Comparison of ENCODE assay signal across 8 mouse cellular contexts in the genomic region with DNA sequence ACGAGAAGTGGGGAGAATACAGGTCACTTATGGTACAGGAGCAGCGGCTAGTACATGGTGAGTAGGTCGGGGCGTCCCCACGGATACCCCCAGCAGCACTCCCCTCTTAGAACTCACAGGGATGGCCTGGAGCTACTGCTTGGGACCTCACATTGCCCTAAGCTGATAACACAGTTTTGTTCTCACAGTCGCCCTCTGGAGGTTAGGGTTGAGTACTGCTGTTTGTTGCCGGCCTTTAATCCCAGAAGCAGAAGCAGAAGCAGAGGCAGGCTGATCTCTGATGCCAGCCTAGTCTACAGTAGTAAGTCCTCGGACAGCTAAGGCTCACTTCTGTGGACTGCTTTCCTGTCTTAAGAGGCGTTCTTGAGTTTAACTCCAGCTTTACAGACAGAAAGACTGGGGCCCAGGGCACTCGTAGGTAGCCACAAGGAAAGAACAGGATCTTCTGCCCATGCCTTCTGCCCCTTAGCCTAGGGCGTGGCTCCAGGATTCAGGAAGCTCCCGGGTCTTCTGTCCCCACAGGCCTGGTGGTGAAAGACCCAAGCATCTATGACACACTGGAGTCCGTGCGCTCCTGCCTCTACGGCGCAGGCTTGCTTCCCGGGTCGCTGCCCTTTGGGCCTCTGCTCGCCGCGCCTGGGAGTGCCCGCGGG. TPM values are rescaled to one million over a fixed set of nuclear protein-coding genes. Genes with fewer than 3 reads are reported as not detected.
DNase-seq lines count a peak whose midpoint lies in the region; ATAC-seq and TF ChIP-seq lines count a peak whose summit lies in the region.

No protein-coding gene starts in this region.

- peak; percentile 23; the same call in 1 of the 2 replicates for TF ChIP-seq CTCF in spleen, adult 2 months (IDR thresholded peaks at IDR 0.05; ENCODE audit: extremely low read depth, insufficient read depth, insufficient read length, insufficient replicate concordance)
- peak; percentile 38; the same call in 1 of the 2 replicates for TF ChIP-seq CTCF in cortical plate, adult 2 months (IDR thresholded peaks at IDR 0.05; ENCODE audit: extremely low read depth, insufficient read depth, low read length)
- TF ChIP-seq CTCF in hindbrain, postnatal 0 days (IDR thresholded peaks at IDR 0.05; ENCODE audit: low read depth) = peak; percentile 51
- peak; percentile 58; the same call in 1 of the 2 replicates for TF ChIP-seq CTCF in small intestine, adult 2 months (IDR thresholded peaks at IDR 0.05; ENCODE audit: extremely low read depth, insufficient read length, insufficient replicate concordance, low read depth, low read length)

- no peaks in the 10 kb centered on the region; the same call in 1 of the 2 replicates for H3K4me1 ChIP-seq in spleen, adult 2 months (ENCODE audit: control insufficient read depth, insufficient read depth, insufficient read length)
- H3K4me1 ChIP-seq in cortical plate, adult 2 months (ENCODE audit: control insufficient read depth, insufficient read depth, low read length) = peaks cover 5% of the 10 kb centered on the region
- no peaks in the 10 kb centered on the region for H3K4me1 ChIP-seq in hindbrain, postnatal 0 days (ENCODE audit: insufficient read depth, low read length)
- peaks cover 77% of the 10 kb centered on the region for H3K4me1 ChIP-seq in lung, embryonic 15.5 days
- peaks cover 38% of the 10 kb centered on the region for H3K4me1 ChIP-seq in small intestine, adult 2 months (ENCODE audit: control insufficient read depth, insufficient read depth, insufficient read length, low read length)

- WGBS in spleen, adult 2 months = 86% methylated on average over 23 of the region's 23 CpGs
- WGBS in hindbrain, postnatal 0 days = 79% methylated on average over 23 of the region's 23 CpGs
- WGBS in lung, embryonic 15.5 days = 79% methylated on average over 23 of the region's 23 CpGs
- 85% methylated on average over 23 of the region's 23 CpGs for WGBS in small intestine, adult 2 months

- H3K4me3 ChIP-seq in spleen, adult 2 months (ENCODE audit: extremely low read depth, insufficient read depth, insufficient read length) = no peak overlapping the region
- no peak overlapping the region for H3K4me3 ChIP-seq in cortical plate, adult 2 months (ENCODE audit: insufficient read depth, low read length)
- peak overlapping the region; percentile 23 for H3K4me3 ChIP-seq in hindbrain, postnatal 0 days (ENCODE audit: low read length)
- H3K4me3 ChIP-seq in lung, embryonic 15.5 days = no peak overlapping the region
- peak overlapping the region; percentile 35 for H3K4me3 ChIP-seq in small intestine, adult 2 months (ENCODE audit: low read depth, low read length)

- peak overlapping the region; percentile 47 for H3K4me2 ChIP-seq in hindbrain, postnatal 0 days (ENCODE audit: low read depth, low read length)
- H3K4me2 ChIP-seq in lung, embryonic 15.5 days = peak overlapping the region; percentile 7; the same call in 1 of the 2 replicates

- no peaks in the 10 kb centered on the region; the same call in 1 of the 2 replicates for H3K36me3 ChIP-seq in spleen, adult 2 months (ENCODE audit: control insufficient read depth, insufficient read depth, low read length)
- no peaks in the 10 kb centered on the region for H3K36me3 ChIP-seq in hindbrain, postnatal 0 days (ENCODE audit: insufficient read depth, low read length)
- peaks cover 35% of the 10 kb centered on the region for H3K36me3 ChIP-seq in lung, embryonic 15.5 days
- H3K36me3 ChIP-seq in small intestine, adult 2 months (ENCODE audit: control insufficient read depth, insufficient read depth, low read length) = no peaks in the 10 kb centered on the region

- H3K9ac ChIP-seq in hindbrain, postnatal 0 days (replicated peaks; ENCODE audit: low read length) = 0 out of 2 replicates have a peak overlapping the region, but pooled peaks have one; percentile 5
- no peak overlapping the region for H3K9ac ChIP-seq in lung, embryonic 15.5 days

- H3K27me3 ChIP-seq in spleen, adult 2 months (ENCODE audit: control insufficient read depth, insufficient read depth, low read length) = no peaks in the 10 kb centered on the region
- H3K27me3 ChIP-seq in hindbrain, postnatal 0 days (ENCODE audit: insufficient read depth, low read length) = no peaks in the 10 kb centered on the region
- H3K27me3 ChIP-seq in lung, embryonic 15.5 days = no peaks in the 10 kb centered on the region
- H3K27me3 ChIP-seq in small intestine, adult 2 months (ENCODE audit: control insufficient read depth, insufficient read depth, low read length) = no peaks in the 10 kb centered on the region

- DNase-seq in spleen, adult 2 months (ENCODE audit: low read depth in 1 of 2, low spot score in 2 of 2) = peak in 1 of 2 experiments; percentile 54
- DNase-seq in spleen, adult 12 weeks (ENCODE audit: low spot score) = no peak
- DNase-seq in hindbrain, postnatal 0 days (ENCODE audit: low spot score) = no peak
- no peak for DNase-seq in urinary bladder, postnatal 10 days (ENCODE audit: low spot score)
- DNase-seq in right cerebral cortex, postnatal 14 days = no peak

- H3K27ac ChIP-seq in spleen, adult 2 months (ENCODE audit: insufficient read depth, low read length) = no peak overlapping the region
- H3K27ac ChIP-seq in cortical plate, adult 2 months (ENCODE audit: insufficient read depth, low read length) = no peak overlapping the region
- H3K27ac ChIP-seq in hindbrain, postnatal 0 days = no peak overlapping the region
- peak overlapping the region; percentile 94; the same call in 1 of the 2 replicates for H3K27ac ChIP-seq in lung, embryonic 15.5 days
- H3K27ac ChIP-seq in small intestine, adult 2 months (ENCODE audit: insufficient read depth, low read depth, low read length) = 0 out of 2 replicates have a peak overlapping the region, but pooled peaks have one; percentile 3

- ATAC-seq in hindbrain, postnatal 0 days = no peak
- no peak for ATAC-seq in lung, embryonic 15.5 days (ENCODE audit: borderline replicate concordance, extremely low read depth, low FRiP score, low TSS enrichment)

- no peak for TF ChIP-seq POLR2A in spleen, adult 2 months (IDR thresholded peaks at IDR 0.05; ENCODE audit: low read depth, low read length)
- no peak for TF ChIP-seq POLR2A in cortical plate, adult 2 months (IDR thresholded peaks at IDR 0.05; ENCODE audit: extremely low read depth, insufficient read depth, low read length)
- no peak for TF ChIP-seq POLR2A in small intestine, adult 2 months (IDR thresholded peaks at IDR 0.05; ENCODE audit: low read depth, low read length)

- no peaks in the 10 kb centered on the region for H3K9me3 ChIP-seq in hindbrain, postnatal 0 days (ENCODE audit: low read length)
- no peaks in the 10 kb centered on the region for H3K9me3 ChIP-seq in lung, embryonic 15.5 days

RNA-seq across cellular contexts. Expression of a gene that starts 7.1 kb away (rescaled TPM):
- polyA plus RNA-seq in spleen, adult 2 months (2012; rRNA removed) = 5.6 and 6.5 TPM in 2 replicates
- polyA plus RNA-seq in cortical plate, adult 2 months (2012; rRNA removed) = 39.7 and 41.0 TPM in 2 replicates
- total RNA-seq in hindbrain, postnatal 0 days (2014; rRNA removed) = 6.7 and 8.7 TPM in 2 replicates
- 1.5 and 1.6 TPM in 2 replicates for polyA plus RNA-seq in hindbrain, postnatal 0 days (2015; fragmentation: Nextera tagmentation; extraction: Ambion mirVana)
- 6.9 and 7.9 TPM in 2 replicates for polyA plus RNA-seq in lung, embryonic 15.5 days (2015; fragmentation: Nextera tagmentation; extraction: Ambion mirVana)
- 7.3 and 8.5 TPM in 2 replicates for polyA plus RNA-seq in small intestine, adult 2 months (2012; rRNA removed)

RNA-seq across cellular contexts. Expression of a gene that starts 22.9 kb away (rescaled TPM):
- 50.3 and 63.8 TPM in 2 replicates for polyA plus RNA-seq in spleen, adult 2 months (2012; rRNA removed)
- 76.6 and 103 TPM in 2 replicates for polyA plus RNA-seq in cortical plate, adult 2 months (2012; rRNA removed)
- total RNA-seq in hindbrain, postnatal 0 days (2014; rRNA removed) = 9.3 and 10.3 TPM in 2 replicates
- polyA plus RNA-seq in hindbrain, postnatal 0 days (2015; fragmentation: Nextera tagmentation; extraction: Ambion mirVana) = 5.3 and 6.5 TPM in 2 replicates
- polyA plus RNA-seq in lung, embryonic 15.5 days (2015; fragmentation: Nextera tagmentation; extraction: Ambion mirVana) = 9.2 and 9.9 TPM in 2 replicates
- polyA plus RNA-seq in small intestine, adult 2 months (2012; rRNA removed) = 6.5 and 9.7 TPM in 2 replicates

RNA-seq across cellular contexts. Expression of a gene that starts 53.0 kb away (rescaled TPM):
- polyA plus RNA-seq in spleen, adult 2 months (2012; rRNA removed) = 24.5 and 29.4 TPM in 2 replicates
- polyA plus RNA-seq in cortical plate, adult 2 months (2012; rRNA removed) = 55.3 and 56.0 TPM in 2 replicates
- 44.1 and 52.3 TPM in 2 replicates for total RNA-seq in hindbrain, postnatal 0 days (2014; rRNA removed)
- 69.1 and 75.3 TPM in 2 replicates for polyA plus RNA-seq in hindbrain, postnatal 0 days (2015; fragmentation: Nextera tagmentation; extraction: Ambion mirVana)
- 74.5 and 76.8 TPM in 2 replicates for polyA plus RNA-seq in lung, embryonic 15.5 days (2015; fragmentation: Nextera tagmentation; extraction: Ambion mirVana)
- polyA plus RNA-seq in small intestine, adult 2 months (2012; rRNA removed) = 13.7 and 38.4 TPM in 2 replicates

RNA-seq across cellular contexts. Expression of a gene that starts 57.3 kb away (rescaled TPM):
- 17.9 and 20.2 TPM in 2 replicates for polyA plus RNA-seq in spleen, adult 2 months (2012; rRNA removed)
- 70.5 and 73.9 TPM in 2 replicates for polyA plus RNA-seq in cortical plate, adult 2 months (2012; rRNA removed)
- total RNA-seq in hindbrain, postnatal 0 days (2014; rRNA removed) = 74.5 and 86.2 TPM in 2 replicates
- 14.0 and 14.6 TPM in 2 replicates for polyA plus RNA-seq in hindbrain, postnatal 0 days (2015; fragmentation: Nextera tagmentation; extraction: Ambion mirVana)
- 5.9 and 6.0 TPM in 2 replicates for polyA plus RNA-seq in lung, embryonic 15.5 days (2015; fragmentation: Nextera tagmentation; extraction: Ambion mirVana)
- 21.5 and 46.0 TPM in 2 replicates for polyA plus RNA-seq in small intestine, adult 2 months (2012; rRNA removed)

Comparison
In these comparisons a context has a peak if more than half of its experiments do, and no peak if none do; other contexts are left out.
1. H3K27ac ChIP-seq: peak in lung, embryonic 15.5 days (single experiment) and small intestine, adult 2 months (single experiment); none in spleen, adult 2 months (single experiment), cortical plate, adult 2 months (single experiment) and hindbrain, postnatal 0 days (single experiment).
2. H3K4me3 ChIP-seq: peak in hindbrain, postnatal 0 days (single experiment) and small intestine, adult 2 months (single experiment); none in spleen, adult 2 months (single experiment), cortical plate, adult 2 months (single experiment) and lung, embryonic 15.5 days (single experiment).
3. Peak in every context shown above with its lines, with median percentiles within 50 percentile points of each other: CTCF ChIP-seq.